Mouse (Mus musculus) G1E-ER4 (cell line): Measurements from ENCODE around the gene Zmiz1. TPM values are rescaled to one million over a fixed set of nuclear protein-coding genes. Genes with fewer than 3 reads are reported as not detected.

Experiments used
- GATA1 ChIP-seq: IDR thresholded peaks from one replicate; pipeline ENCODE4 v1.8.0; 2012; ENCODE audit warnings: low read length, inconsistent platforms
- polyA plus RNA-seq: library from polyadenylated mRNA; stranded (reverse); fragments of >175 nt; gene quantifications from 2 replicates; pipeline ENCODE4 v1.2.3, GENCODE M21; 2012

The Zmiz1 gene
- polyA plus RNA-seq, 1 experiment = not detected

GRCm38 (mm10) chr14:25586846-25587486 lies 128.0 kb downstream of the Zmiz1 start:
- no peak for TF ChIP-seq GATA1

GRCm38 (mm10) chr14:25587487-25588001 lies 128.6 kb downstream of the Zmiz1 start:
- no peak for TF ChIP-seq GATA1

- TF ChIP-seq GATA1 = no peak
Observed at GRCm38 (mm10) chr14:25588156-25588555, 129.2 kb downstream of the Zmiz1 start.

GRCm38 (mm10) chr14:25588946-25589937 lies 130.3 kb downstream of the Zmiz1 start:
- TF ChIP-seq GATA1 = no peak

DNA sequence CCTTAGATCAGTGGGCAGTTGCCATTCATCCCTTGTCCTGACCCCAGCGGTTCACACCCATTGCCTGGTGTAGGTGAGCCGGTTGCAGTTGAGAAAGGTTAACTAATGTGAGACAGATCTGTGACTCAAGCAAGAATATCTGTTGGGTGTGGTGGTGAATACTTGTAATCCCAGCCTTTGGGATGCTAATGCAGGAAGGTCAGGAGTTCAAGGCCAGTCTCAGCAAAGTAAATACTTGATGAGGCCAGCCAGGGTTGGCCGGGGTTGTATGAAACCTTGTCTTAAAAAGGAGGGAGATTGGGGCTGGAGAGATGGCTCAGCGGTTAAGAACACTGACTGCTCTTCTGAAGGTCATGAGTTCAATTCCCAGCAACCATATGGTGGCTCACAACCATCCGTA lies 132.0 kb downstream of the Zmiz1 start:
- no peak for TF ChIP-seq GATA1

GRCm38 (mm10) chr14:25591426-25591825 lies 132.4 kb downstream of the Zmiz1 start:
- TF ChIP-seq GATA1 = no peak

- no peak for TF ChIP-seq GATA1
Observed at GRCm38 (mm10) chr14:25592522-25592921, 133.5 kb downstream of the Zmiz1 start.

GRCm38 (mm10) chr14:25593876-25594275 lies 134.9 kb downstream of the Zmiz1 start:
- no peak for TF ChIP-seq GATA1

- no peak for TF ChIP-seq GATA1
Observed at GRCm38 (mm10) chr14:25594611-25595010, 135.6 kb downstream of the Zmiz1 start.

GRCm38 (mm10) chr14:25598960-25599359 lies 140.0 kb downstream of the Zmiz1 start:
- no peak for TF ChIP-seq GATA1

- TF ChIP-seq GATA1 = no peak
Observed at GRCm38 (mm10) chr14:25599934-25600333, 140.9 kb downstream of the Zmiz1 start.

DNA sequence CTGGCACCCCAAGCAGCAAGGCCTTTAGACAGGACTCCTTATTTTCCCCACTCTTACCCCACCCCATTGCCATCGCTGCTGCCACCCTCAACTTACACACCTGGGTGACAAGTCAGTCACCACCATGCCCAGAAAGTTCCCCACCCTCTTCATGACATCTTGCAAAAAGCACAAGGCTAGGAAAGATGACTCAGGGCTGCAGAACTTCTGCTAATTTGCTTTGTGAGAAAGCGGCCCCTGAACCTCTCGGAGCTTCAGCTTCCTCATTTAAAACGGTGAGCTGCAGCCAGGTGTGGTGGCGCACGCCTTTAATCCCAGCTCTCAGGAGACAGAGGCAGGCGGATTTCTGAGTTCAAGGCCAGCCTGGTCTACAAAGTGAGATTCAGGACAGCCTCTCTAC lies 141.4 kb downstream of the Zmiz1 start:
- TF ChIP-seq GATA1 = no peak

DNA sequence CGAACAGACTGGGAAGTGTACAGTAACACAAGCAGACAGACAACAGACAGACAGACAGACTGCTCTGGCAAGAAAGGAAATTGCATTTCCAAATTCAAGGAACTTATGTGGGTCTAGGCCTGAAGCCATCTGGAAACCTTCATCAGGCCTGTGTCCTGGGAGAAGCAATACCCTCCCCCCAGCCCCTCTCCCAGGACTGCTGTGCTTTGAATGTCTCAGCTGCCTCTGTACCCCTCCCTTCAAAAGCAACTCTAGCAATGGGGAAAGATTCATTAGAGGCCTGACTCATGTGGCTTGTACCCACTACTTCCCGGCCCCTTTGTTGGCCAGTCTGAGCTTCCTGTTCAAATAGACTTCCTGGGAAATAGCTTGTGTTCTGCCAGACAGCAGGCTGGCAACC lies 142.0 kb downstream of the Zmiz1 start:
- no peak for TF ChIP-seq GATA1

- TF ChIP-seq GATA1 = no peak
Observed at GRCm38 (mm10) chr14:25602018-25602417, 143.0 kb downstream of the Zmiz1 start.

DNA sequence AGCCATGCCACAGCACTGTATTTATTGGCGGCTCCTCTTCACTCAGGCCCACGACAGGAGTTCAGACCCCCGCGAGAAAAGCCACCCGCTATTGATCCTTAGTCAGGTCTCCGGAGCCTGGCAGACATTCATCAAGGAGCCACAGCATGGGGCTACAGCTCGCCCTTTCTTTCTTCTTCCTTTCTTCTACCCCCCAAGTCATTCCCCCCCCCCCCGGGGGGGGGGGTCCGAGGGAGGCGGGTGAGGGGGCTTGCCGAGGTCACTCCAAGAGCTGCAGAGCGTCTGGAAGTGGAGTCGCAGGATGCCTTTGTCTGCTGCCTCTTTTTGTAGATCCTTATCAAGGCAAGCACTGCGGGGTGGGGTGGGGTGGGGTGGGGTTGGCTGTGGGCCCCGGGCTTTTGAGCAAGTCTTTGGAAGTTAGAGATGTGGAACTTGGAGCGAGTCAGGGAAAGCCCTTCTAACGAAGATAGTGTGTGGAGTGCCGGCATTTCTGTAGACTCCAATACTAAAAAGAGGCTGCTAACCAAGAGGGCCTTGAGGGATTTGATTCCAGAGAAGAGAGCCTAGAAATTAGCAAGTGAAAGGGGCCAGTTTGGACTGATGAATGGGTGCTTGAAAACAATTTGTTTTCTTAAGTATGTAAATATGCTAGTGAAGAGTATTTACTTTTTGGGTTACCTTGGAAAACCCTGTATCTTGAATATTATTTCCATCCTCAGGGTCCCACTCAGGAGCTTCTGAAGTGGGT lies 145.6 kb downstream of the Zmiz1 start:
- no peak for TF ChIP-seq GATA1
